Mouse (Mus musculus): ENCODE measurements around the gene Prdm15.

Gene Prdm15

GRCm38 (mm10) chr16:97851741-97852319 lies at the start of gene Prdm15:
Prdm15 (minus strand) TSS chr16:97851850.
- DNase-seq (ENCODE audit: inconsistent ontology term): peak; percentile 89

GRCm38 (mm10) chr16:97897346-97898024 lies 45.8 kb upstream of the Prdm15 start:
- DNase-seq (ENCODE audit: inconsistent ontology term): peak; percentile 36

GRCm38 (mm10) chr16:97887762-97888161 lies 36.1 kb upstream of the Prdm15 start:
- DNase-seq (ENCODE audit: inconsistent ontology term): no peak

GRCm38 (mm10) chr16:97883696-97884095 lies 32.0 kb upstream of the Prdm15 start:
- no peak for DNase-seq (ENCODE audit: inconsistent ontology term)

- no peak for DNase-seq (ENCODE audit: inconsistent ontology term)
Measured at GRCm38 (mm10) chr16:97882891-97883290, 31.2 kb upstream of the Prdm15 start.

GRCm38 (mm10) chr16:97879134-97879533 lies 27.5 kb upstream of the Prdm15 start:
- no peak for DNase-seq (ENCODE audit: inconsistent ontology term)

- DNase-seq (ENCODE audit: inconsistent ontology term): no peak
Measured at GRCm38 (mm10) chr16:97877502-97877901, 25.9 kb upstream of the Prdm15 start.

GRCm38 (mm10) chr16:97875101-97875500 lies 23.5 kb upstream of the Prdm15 start:
- no peak for DNase-seq (ENCODE audit: inconsistent ontology term)

- DNase-seq (ENCODE audit: inconsistent ontology term): no peak
Measured at GRCm38 (mm10) chr16:97874376-97874775, 22.7 kb upstream of the Prdm15 start.

GRCm38 (mm10) chr16:97872657-97873056 lies 21.0 kb upstream of the Prdm15 start:
- DNase-seq (ENCODE audit: inconsistent ontology term): peak; percentile 68

GRCm38 (mm10) chr16:97869193-97870102 lies 17.8 kb upstream of the Prdm15 start:
- DNase-seq (ENCODE audit: inconsistent ontology term): no peak

- DNase-seq (ENCODE audit: inconsistent ontology term): no peak
Measured at GRCm38 (mm10) chr16:97863932-97864467, 12.3 kb upstream of the Prdm15 start.

- DNase-seq (ENCODE audit: inconsistent ontology term): no peak
Measured at GRCm38 (mm10) chr16:97856050-97856449, 4.4 kb upstream of the Prdm15 start.

GRCm38 (mm10) chr16:97851061-97851740 lies 449 bp downstream of the Prdm15 start:
- DNase-seq (ENCODE audit: inconsistent ontology term): peak; percentile 92

GRCm38 (mm10) chr16:97850667-97851060 lies 986 bp downstream of the Prdm15 start:
- DNase-seq (ENCODE audit: inconsistent ontology term): no peak

- no peak for DNase-seq (ENCODE audit: inconsistent ontology term)
Measured at GRCm38 (mm10) chr16:97848832-97849231, 2.8 kb downstream of the Prdm15 start.

GRCm38 (mm10) chr16:97844967-97845937 lies 6.4 kb downstream of the Prdm15 start:
- DNase-seq (ENCODE audit: inconsistent ontology term): no peak

GRCm38 (mm10) chr16:97832154-97832553 lies 19.5 kb downstream of the Prdm15 start:
- DNase-seq (ENCODE audit: inconsistent ontology term): no peak

- DNase-seq (ENCODE audit: inconsistent ontology term): no peak
Measured at GRCm38 (mm10) chr16:97828207-97828606, 23.4 kb downstream of the Prdm15 start.

GRCm38 (mm10) chr16:97823311-97824007 lies 28.2 kb downstream of the Prdm15 start:
- no peak for DNase-seq (ENCODE audit: inconsistent ontology term)
